Mouse (Mus musculus) liver, embryonic 13.5 days (tissue): ENCODE measurements at regions not wholly inside any gene's neighbourhood (a gene's known extent, or its start where the extent isn't known, plus 50 kb on each side); places are given as distances from the start of the nearest gene placed in this dataset.

ENCODE experiments used
- ATAC-seq: fragments of 200-750 bp; cut with Nextera tagmentation; 2 replicates; pipeline ENCODE4 v1.8.0; 2017; ENCODE audit warnings: low read depth, mild to moderate bottlenecking, moderate number of reproducible peaks, moderate library complexity
- DNase-seq: peaks from one replicate; pipeline ENCODE4 v3.0.0; 2022
- H3K27ac ChIP-seq: fragments of 300-500 bp; sonication (generic); 2 replicates; pipeline ENCODE4 v1.5.1; 2015; ENCODE audit warnings: moderate library complexity, mild to moderate bottlenecking, inconsistent platforms
- H3K27me3 ChIP-seq: fragments of 300-500 bp; sonication (generic); 2 replicates; pipeline ENCODE4 v1.6.1; 2015; ENCODE audit warnings: mild to moderate bottlenecking, inconsistent platforms
- H3K36me3 ChIP-seq: fragments of 300-500 bp; sonication (generic); 2 replicates; pipeline ENCODE4 v1.6.1; 2015; ENCODE audit warnings: mild to moderate bottlenecking, inconsistent platforms
- H3K4me1 ChIP-seq: fragments of 300-500 bp; sonication (generic); replicated peaks from 2 replicates; pipeline ENCODE4 v1.6.1; 2015; ENCODE audit warnings: inconsistent platforms
- H3K4me2 ChIP-seq: fragments of 300-500 bp; sonication (generic); 2 replicates; pipeline ENCODE4 v1.6.1; 2015; ENCODE audit warnings: inconsistent platforms, mild to moderate bottlenecking, moderate library complexity
- H3K4me3 ChIP-seq: fragments of 300-500 bp; sonication (generic); replicated peaks from 2 replicates; pipeline ENCODE4 v1.5.1; 2015; ENCODE audit warnings: mild to moderate bottlenecking, inconsistent platforms
- H3K9ac ChIP-seq: fragments of 300-500 bp; sonication (generic); 2 replicates; pipeline ENCODE4 v1.6.1; 2015; ENCODE audit warnings: mild to moderate bottlenecking, inconsistent platforms
- H3K9me3 ChIP-seq: fragments of 300-500 bp; sonication (generic); replicated peaks from 2 replicates; pipeline ENCODE4 v1.6.1; 2016; ENCODE audit warnings: inconsistent platforms
- WGBS: fragments of 180-500 bp; shearing (Covaris S2); methylation state at CpG from one replicate; pipeline ENCODE4 v1.1.7; 2015; ENCODE audit not compliant: insufficient replicate concordance; 5-methylcytosine and 5-hydroxymethylcytosine counted together

DNA sequence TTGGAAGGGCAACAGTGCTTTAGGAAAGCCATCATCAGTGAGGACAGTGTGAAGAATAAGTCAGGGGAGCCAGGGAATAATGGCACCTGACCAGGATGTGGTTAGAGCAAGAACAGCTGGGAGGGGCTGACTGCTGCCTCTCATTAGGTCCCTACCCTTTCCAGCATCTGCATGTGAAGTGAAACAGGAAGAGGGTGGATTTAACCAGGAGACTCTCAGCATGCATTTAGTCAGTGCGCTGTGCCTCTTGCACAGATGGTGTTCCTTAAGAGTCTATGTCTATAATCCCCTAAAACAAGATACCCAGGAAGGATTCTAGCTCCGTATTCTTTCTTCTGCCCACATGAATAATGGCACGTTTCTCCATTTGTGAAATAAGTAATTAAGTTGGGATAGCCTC lies 267.9 kb downstream of the Spry2 start:
- ATAC-seq (no peak), DNase-seq (no peak)
- no peak overlapping the region for H3K27ac ChIP-seq
- H3K4me2 ChIP-seq, result no peak overlapping the region
- H3K4me3 ChIP-seq, result no peak overlapping the region
- H3K27me3 ChIP-seq, result no peaks in the 10 kb centered on the region
- no peaks in the 10 kb centered on the region for H3K4me1 ChIP-seq
- 65% methylated on average over 3 of the region's 3 CpGs for WGBS
- no peak overlapping the region for H3K9ac ChIP-seq
- H3K36me3 ChIP-seq, result no peaks in the 10 kb centered on the region
- H3K9me3 ChIP-seq, result no peaks in the 10 kb centered on the region

DNA sequence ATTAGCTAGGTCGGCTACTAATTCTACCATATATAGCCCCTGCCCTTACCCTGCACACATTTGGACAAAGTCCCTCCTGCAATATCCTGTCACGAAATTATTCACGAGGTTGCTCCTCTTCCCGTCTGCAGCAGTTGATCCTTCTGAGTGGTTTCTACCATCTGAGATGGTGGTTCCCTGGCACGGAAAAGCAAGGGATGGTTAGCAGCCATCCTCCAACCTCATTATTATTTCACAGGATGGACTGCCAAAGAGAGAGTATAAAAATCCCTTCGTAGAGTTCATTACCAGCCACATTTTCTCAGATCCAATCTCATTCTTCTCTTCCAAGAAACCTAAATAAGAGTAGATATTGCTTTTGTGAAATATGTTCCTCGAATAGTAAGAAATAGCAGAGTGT lies 272.2 kb downstream of the Spry2 start:
- Histone ChIP-seq H3K9ac (no peak overlapping the region), H3K27ac (no peak overlapping the region), H3K9me3 (no peaks in the 10 kb centered on the region), H3K4me3 (no peak overlapping the region), H3K4me1 (no peaks in the 10 kb centered on the region), H3K27me3 (no peaks in the 10 kb centered on the region), H3K4me2 (no peak overlapping the region), H3K36me3 (no peaks in the 10 kb centered on the region)
- WGBS, result 58% methylated on average over 7 of the region's 7 CpGs
- no peak for DNase-seq
- ATAC-seq, result no peak

DNA sequence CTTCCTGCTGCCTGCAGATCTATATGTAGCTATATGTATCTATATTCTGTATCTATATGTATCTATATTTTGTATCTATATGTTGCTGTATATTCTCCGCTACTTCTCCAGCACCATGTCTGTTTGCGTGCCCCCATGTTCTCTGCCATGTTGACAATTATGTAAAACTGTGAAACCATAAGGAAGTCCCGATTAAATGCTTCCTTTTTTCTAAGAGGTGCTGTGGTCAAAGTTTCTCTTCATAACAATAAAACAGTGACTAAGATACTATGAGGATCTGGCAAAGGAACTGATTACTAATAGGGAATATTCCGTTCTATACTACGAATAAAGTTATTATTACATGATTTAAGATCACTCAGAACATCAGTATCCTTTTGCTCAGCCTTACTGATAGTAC lies 274.5 kb downstream of the Spry2 start:
- WGBS, result 73% methylated on average over 5 of the region's 5 CpGs
- Histone ChIP-seq H3K4me3 (no peak overlapping the region), H3K4me2 (no peak overlapping the region), H3K4me1 (no peaks in the 10 kb centered on the region), H3K9me3 (no peaks in the 10 kb centered on the region), H3K27me3 (no peaks in the 10 kb centered on the region), H3K27ac (no peak overlapping the region), H3K36me3 (no peaks in the 10 kb centered on the region), H3K9ac (no peak overlapping the region)
- ATAC-seq (no peak), DNase-seq (no peak)

DNA sequence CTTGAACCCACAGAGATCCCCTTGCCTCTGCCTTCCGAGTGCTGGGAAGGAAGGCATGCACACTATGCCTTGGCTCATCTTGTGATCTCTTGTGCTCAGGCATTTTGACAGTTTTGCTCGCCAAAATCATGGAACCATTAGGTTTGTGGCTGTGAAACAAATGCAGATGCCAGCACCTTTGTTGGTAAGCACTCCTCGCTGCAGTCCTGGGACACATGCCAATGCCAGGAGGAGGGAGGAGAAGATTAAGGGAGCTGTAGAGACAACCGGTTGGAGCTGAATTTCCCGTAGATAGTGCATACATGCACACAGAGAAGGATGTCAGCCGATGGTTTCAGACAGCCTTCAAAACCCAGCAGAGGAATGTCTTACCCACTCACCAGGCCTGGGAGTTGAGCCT lies 275.5 kb downstream of the Spry2 start:
- no peak overlapping the region for H3K4me3 ChIP-seq
- H3K4me1 ChIP-seq, result no peaks in the 10 kb centered on the region
- H3K9ac ChIP-seq, result no peak overlapping the region
- no peaks in the 10 kb centered on the region for H3K9me3 ChIP-seq
- ATAC-seq, result no peak
- no peak overlapping the region for H3K27ac ChIP-seq
- WGBS, result 63% methylated on average over 6 of the region's 6 CpGs
- no peak for DNase-seq
- H3K36me3 ChIP-seq, result no peaks in the 10 kb centered on the region
- H3K27me3 ChIP-seq, result no peaks in the 10 kb centered on the region
- H3K4me2 ChIP-seq, result no peak overlapping the region

DNA sequence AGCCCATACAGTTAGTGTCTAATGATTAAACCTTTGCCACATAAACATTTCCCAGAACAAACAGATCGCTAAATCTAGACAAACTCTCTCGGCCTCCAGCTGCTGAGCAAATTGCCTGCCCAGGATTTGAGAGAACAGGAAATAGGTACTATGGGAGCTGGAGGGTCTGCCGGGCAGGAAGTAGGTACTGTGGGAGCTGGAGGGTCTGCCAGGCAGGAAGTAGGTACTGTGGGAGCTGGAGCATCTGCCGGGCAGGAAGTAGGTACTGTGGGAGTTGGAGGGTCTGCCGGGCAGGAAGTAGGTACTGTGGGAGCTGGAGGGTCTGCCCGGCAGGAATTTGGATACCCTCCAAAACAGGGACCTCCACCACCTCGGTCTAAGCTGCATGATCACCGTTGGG lies 277.2 kb downstream of the Spry2 start:
- no peaks in the 10 kb centered on the region for H3K36me3 ChIP-seq
- no peaks in the 10 kb centered on the region for H3K4me1 ChIP-seq
- no peak overlapping the region for H3K4me2 ChIP-seq
- no peaks in the 10 kb centered on the region for H3K9me3 ChIP-seq
- no peak overlapping the region for H3K27ac ChIP-seq
- WGBS, result 23% methylated on average over 8 of the region's 8 CpGs
- ATAC-seq (no peak), DNase-seq (no peak)
- no peaks in the 10 kb centered on the region for H3K27me3 ChIP-seq
- no peak overlapping the region for H3K4me3 ChIP-seq
- H3K9ac ChIP-seq, result no peak overlapping the region

DNA sequence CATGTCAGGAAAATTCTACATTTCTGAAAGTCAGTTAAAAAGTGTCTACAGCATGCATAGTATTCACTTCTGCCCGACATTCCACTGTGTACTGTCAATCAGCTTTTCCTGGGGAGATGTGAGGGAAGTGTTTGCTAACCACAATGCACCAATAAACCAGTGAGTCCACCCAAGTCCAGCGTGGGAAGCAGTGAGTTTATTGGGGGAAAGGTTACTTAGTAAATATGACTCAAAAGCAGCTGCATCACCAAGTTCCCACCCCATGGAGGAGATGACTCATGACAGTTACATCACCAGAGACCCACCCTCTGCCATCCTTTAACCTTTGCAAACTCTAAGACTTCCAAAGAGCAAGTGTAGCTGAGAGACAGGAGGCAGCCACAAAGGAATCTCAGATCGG lies 280.9 kb downstream of the Spry2 start:
- Histone ChIP-seq H3K27ac (no peak overlapping the region), H3K27me3 (no peaks in the 10 kb centered on the region), H3K9me3 (no peaks in the 10 kb centered on the region), H3K4me2 (no peak overlapping the region), H3K4me1 (no peaks in the 10 kb centered on the region), H3K4me3 (no peak overlapping the region), H3K9ac (no peak overlapping the region), H3K36me3 (no peaks in the 10 kb centered on the region)
- 20% methylated on average over 3 of the region's 3 CpGs for WGBS
- no peak for DNase-seq
- ATAC-seq, result no peak

DNA sequence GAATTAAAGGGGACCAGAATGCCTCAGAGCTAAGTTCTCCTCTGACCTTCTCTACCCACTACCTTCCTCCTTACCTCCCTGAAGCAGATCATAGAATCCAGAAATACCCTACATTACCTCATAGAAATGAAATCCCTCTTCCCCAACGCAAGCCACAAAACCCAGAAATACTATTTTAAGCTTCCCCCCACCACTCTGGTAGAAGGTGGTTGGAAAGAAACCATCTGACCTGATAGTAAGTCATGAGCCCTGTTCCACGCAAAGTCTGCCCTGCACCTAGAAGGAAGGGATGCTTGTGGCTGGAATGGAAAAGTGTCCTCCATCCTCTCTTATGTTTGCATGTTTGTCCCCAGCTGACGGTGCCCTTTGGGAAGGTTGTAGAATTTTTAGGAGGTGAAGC lies 283.8 kb downstream of the Spry2 start:
- ATAC-seq, result no peak
- WGBS, result 34% methylated on average over 3 of the region's 3 CpGs
- H3K27ac ChIP-seq, result no peak overlapping the region

DNA sequence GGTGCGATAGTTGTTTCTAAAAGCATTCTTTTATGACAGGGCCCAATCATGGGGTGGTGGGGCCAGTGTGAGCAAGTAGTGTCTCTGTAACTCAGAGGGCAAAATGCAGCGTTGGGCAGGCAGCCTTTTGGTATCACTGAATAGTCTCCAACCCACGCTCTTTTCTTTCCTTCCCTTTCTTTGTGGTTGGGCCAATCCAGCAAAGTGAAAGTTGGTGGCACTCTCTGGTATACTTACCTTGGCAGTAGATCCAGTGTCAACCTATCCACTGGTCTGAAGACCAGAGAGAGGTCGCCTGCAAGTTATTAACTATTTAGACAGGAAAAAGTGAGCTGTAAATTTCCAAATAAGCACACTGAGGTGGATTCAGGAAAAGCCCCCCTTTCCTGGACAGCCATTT lies 287.8 kb downstream of the Spry2 start:
- WGBS, result 46% methylated on average over 4 of the region's 4 CpGs
- ATAC-seq, result no peak
- DNase-seq, result no peak
- no peak overlapping the region for H3K4me2 ChIP-seq
- no peaks in the 10 kb centered on the region for H3K4me1 ChIP-seq
- H3K4me3 ChIP-seq, result no peak overlapping the region
- H3K9me3 ChIP-seq, result no peaks in the 10 kb centered on the region
- H3K27me3 ChIP-seq, result no peaks in the 10 kb centered on the region
- no peaks in the 10 kb centered on the region for H3K36me3 ChIP-seq
- H3K9ac ChIP-seq, result no peak overlapping the region
- H3K27ac ChIP-seq, result no peak overlapping the region

More for the DNA sequence above, 283.8 kb downstream of the Spry2 start:
- Histone ChIP-seq H3K4me3 (no peak overlapping the region), H3K36me3 (no peaks in the 10 kb centered on the region), H3K9ac (no peak overlapping the region), H3K4me1 (no peaks in the 10 kb centered on the region), H3K9me3 (no peaks in the 10 kb centered on the region), H3K27me3 (no peaks in the 10 kb centered on the region), H3K4me2 (no peak overlapping the region)
- no peak for DNase-seq

DNA sequence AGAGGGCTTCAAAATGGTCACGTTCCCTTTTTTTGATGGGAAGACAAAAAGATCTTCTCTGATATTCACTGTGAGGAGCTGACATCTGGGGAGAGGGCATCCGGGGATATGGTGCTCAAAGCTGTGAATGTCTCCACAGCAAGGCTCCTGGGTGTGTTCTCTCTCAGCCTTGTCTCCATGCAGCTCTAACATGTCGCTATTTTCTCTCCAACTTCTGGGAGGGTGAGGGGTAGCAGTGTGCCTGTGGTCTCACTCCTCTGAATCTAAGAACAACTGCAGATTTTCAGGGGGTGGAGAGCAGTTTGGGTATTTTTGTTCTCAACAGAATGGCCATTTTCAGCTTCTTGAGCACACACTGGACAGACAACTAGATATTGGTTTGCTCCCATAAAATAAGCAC lies 290.1 kb downstream of the Spry2 start:
- Histone ChIP-seq H3K4me1 (no peaks in the 10 kb centered on the region), H3K4me3 (no peak overlapping the region), H3K9ac (no peak overlapping the region), H3K36me3 (no peaks in the 10 kb centered on the region), H3K27ac (no peak overlapping the region), H3K4me2 (no peak overlapping the region), H3K27me3 (no peaks in the 10 kb centered on the region), H3K9me3 (no peaks in the 10 kb centered on the region)
- DNase-seq, result no peak
- ATAC-seq, result no peak
- 57% methylated on average over 3 of the region's 3 CpGs for WGBS

DNA sequence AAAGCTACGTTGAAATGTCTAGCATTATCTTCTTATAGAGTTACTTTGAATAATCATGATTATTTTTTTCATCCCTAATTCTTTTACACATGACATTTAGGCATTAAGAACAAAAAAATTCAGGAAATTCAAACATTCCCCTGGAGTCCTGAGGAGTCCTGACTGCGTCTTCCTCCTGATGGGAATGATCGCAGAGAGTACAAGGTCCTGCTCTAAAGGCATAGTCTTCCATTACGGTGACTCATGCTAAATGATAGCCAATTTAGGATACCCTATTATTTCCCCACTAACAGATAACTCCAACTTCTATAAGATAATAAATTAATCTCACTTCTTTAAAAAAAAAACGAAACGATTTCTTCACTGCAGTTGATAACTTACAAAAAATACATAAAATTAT lies 292.2 kb downstream of the Spry2 start:
- ATAC-seq (no peak), DNase-seq (no peak)
- no peak overlapping the region for H3K4me3 ChIP-seq
- H3K9me3 ChIP-seq, result no peaks in the 10 kb centered on the region
- no peak overlapping the region for H3K4me2 ChIP-seq
- H3K4me1 ChIP-seq, result no peaks in the 10 kb centered on the region
- H3K36me3 ChIP-seq, result no peaks in the 10 kb centered on the region
- 75% methylated on average over 6 of the region's 6 CpGs for WGBS
- H3K27me3 ChIP-seq, result no peaks in the 10 kb centered on the region
- no peak overlapping the region for H3K27ac ChIP-seq
- H3K9ac ChIP-seq, result no peak overlapping the region

DNA sequence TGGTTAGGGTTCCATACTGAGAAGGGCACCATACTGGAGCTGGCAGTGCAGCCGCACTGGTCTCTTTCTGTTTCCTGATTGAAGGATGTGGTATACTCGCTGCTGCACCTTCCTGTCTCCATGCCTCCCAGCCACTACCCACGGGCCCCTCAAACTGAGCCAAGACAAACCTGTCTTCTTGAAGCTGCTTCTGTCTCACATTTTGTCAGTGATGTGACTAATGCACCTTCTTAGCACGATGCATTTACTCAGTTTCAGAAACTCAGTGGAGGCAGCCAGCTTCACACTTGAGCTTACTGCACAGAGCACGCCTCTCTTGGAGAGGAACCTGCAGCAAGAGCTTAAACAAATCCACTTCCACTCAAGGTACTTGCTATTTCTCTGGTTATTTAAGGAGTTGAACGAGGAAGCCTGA lies 293.6 kb downstream of the Spry2 start:
- H3K4me3 ChIP-seq, result no peak overlapping the region
- DNase-seq, result no peak
- H3K9me3 ChIP-seq, result no peaks in the 10 kb centered on the region
- H3K27ac ChIP-seq, result no peak overlapping the region
- no peaks in the 10 kb centered on the region for H3K36me3 ChIP-seq
- no peak overlapping the region for H3K4me2 ChIP-seq
- no peaks in the 10 kb centered on the region for H3K27me3 ChIP-seq
- H3K4me1 ChIP-seq, result no peaks in the 10 kb centered on the region
- H3K9ac ChIP-seq, result no peak overlapping the region
- no peak for ATAC-seq
- WGBS, result 32% methylated on average over 6 of the region's 6 CpGs

DNA sequence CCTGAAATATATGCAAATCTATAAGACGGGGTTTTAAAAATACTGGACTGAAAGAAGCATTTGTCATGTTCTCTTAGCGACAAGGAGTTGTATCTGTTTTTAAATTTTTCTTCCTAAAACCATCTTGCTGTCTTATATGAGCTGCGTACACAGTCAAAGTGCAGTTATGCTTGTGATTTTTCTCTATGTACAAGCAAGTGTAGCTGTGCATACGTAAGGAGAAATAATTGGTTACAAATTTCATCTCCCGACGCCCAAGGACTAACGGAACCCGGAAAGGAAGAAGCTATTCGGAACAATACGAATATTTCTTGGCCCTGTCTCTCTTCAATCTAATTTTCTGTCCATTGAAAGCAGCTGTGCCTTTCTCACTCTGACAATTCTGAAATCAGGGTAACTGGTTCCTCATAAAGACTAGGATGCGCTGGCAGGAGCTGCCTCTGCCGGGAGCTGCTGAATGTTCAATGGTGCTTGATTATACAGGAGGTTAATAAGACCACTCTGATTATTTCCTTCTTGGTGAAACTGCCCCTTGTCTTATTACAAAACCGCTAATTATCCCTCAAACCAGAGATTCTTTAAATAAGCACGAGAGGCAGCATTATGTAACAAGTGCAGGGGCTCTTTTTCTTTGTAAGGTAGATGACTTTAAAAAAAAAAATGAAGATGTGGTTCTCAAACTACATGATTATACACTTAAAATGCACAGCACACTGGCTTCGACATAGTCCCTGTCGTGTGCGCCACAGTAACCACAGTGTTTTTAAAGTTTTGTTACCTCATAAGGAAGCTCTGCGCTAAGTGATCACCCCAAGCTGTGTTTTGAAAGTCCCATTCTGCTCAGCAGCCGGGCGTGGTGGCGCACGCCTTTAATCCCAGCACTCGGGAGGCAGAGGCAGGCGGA lies 296.8 kb downstream of the Spry2 start:
- Histone ChIP-seq H3K4me1 (no peaks in the 10 kb centered on the region), H3K9ac (no peak overlapping the region), H3K36me3 (no peaks in the 10 kb centered on the region), H3K4me3 (no peak overlapping the region), H3K9me3 (no peaks in the 10 kb centered on the region), H3K27ac (no peak overlapping the region), H3K27me3 (no peaks in the 10 kb centered on the region), H3K4me2 (no peak overlapping the region)
- whole genome bisulfite sequencing, result 77% methylated on average over 24 of the region's 24 CpGs
- ATAC-seq, result no peak
- no peak for DNase-seq
